Mouse (Mus musculus): ENCODE measurements at regions not wholly inside any gene's neighbourhood (a gene's known extent, or its start where the extent isn't known, plus 50 kb on each side); places are given as distances from the start of the nearest gene placed in this dataset.

DNA sequence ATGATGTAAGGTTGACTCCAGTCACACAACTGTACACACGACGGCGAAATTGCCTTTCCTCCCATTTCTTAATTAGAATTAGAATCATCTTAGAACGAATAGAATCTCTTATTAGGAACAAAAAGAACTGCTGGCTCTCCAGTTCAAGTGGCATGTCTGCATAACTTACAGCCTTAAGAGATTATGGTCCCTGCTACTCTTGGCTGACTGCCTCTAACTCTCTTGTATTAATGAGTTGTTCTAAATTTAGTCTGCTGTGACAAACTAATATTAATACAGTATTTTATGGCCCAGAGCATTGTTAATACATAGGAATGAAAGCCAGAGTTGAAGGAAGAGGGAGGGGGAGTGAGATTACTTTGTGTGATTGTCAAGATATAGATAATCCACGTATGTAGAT, 100.4 kb downstream of the Zfp326 start:
- TF ChIP-seq CTCF (IDR thresholded peaks at IDR 0.05; ENCODE audit: borderline replicate concordance, extremely low read depth, insufficient read depth, insufficient read length) = no peak
- no peak for TF ChIP-seq POLR2A (IDR thresholded peaks at IDR 0.05; ENCODE audit: borderline replicate concordance, extremely low read depth, insufficient read depth, insufficient read length, poor library complexity, severe bottlenecking)
